Mouse (Mus musculus) embryo, embryonic 10 days (tissue): ENCODE data around the gene Chek2.
A peak's percentile ranks its signal among the peaks of the same experiment; 100 is the strongest.
"Not testable (repeated sequence)": the region's sequence is repeated elsewhere in the genome, so short reads cannot be mapped to it uniquely, and the experiment has no call there.

ENCODE experiments used
- DNase-seq: peaks from one replicate; pipeline ENCODE4 v3.0.0-alpha.2; 2015; ENCODE audit warnings: low spot score

The Chek2 gene

GRCm38 (mm10) chr5:110839038-110839677 is 621 bp upstream of the Chek2 start:
- DNase-seq = no peak

DNA sequence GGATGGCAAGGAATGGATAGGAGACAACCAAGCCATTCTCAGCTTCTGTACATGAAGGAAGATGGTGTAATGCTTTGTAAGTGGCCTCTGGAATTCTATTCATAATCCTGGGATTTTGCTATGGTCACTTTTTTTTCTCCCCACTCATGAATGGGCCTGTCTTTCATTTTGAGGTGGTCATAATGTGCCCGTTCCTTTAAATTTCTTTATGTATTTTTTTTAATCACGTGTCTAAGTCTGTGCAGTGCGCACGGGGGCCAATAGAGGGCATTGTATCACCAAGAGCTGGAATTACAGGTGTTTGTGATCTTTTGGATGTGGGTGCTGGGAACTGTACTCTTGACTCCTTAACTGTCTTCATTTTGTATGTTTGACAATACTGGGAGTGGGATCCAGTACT is 686 bp downstream of the Chek2 start:
- DNase-seq = peak; percentile 45

DNA sequence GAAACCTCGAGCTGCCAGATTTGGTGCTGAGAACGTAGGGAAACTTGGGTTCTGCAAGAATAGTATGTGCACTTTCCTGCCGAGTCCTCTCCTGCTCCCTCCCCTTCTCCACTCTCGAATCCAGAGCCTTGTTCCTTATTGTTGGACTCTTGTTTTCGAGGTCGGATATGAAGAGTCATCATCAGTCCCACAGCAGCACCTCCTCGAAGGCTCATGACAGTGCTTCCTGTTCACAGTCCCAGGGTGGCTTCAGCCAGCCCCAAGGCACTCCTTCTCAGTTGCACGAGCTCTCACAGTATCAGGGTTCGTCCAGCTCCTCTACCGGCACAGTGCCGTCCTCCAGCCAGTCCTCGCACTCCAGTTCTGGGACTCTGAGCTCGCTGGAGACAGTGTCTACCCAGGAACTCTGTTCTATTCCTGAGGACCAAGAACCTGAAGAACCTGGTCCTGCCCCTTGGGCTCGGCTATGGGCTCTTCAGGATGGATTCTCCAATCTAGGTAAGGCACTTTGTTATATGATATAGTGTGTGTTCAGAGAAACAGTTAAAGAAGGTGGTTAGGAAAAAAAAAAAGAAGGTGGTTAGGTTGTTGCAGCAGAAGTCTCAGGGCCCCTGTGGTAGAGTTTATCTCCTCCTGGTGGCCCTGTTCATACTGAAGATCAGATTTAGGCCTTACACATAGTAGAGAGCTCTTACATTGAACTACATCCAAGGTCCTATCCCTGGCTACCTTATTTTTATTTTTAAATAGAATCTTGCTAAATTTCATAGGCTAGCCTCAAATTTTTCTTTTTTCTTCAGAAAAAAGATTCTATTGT is 1.5 kb downstream of the Chek2 start:
- no peak for DNase-seq

DNA sequence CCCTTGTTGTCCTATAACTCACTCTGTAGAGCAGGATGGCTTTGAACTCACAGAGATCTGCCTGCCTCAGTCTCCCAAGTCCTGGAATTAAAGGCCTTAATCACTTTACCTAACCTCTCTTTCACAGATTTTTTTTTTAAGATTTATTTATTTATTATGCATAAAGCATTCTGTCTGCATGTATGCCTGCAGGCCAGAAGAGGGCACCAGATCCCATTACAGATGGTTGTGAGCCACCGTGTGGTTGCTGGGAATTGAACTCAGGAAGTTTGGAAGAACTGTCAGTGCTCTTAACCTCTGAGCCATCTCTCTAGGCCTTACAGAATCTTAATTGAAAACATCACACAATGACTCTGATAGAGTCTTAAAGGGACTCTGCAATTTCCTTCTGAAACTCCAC is 13.2 kb downstream of the Chek2 start:
- DNase-seq = no peak

DNA sequence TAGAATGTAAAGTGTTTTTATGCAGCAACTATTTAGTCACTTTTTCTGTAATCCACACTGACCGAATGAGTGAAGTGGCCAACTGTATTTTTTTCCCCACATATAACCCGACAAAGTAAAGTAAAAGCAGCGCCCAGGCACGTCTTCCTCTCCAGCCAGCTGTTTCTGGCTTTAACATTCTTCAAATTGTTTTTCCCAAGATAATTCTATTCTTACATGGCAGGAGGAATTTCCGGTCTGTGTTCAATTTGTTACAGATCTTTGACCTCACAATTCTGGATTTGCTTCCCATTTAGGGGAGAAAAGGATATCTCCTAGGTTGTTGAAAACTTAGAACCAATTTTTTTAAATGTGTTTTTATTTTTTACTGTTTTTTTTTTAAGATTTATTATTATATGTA is 17.3 kb downstream of the Chek2 start:
- DNase-seq = no peak

GRCm38 (mm10) chr5:110859013-110859650 is 19.4 kb downstream of the Chek2 start:
- DNase-seq = peak; percentile 36

- no peak for DNase-seq
These were observed 20.7 kb downstream of the Chek2 start for GRCm38 (mm10) chr5:110860445-110860844.

DNA sequence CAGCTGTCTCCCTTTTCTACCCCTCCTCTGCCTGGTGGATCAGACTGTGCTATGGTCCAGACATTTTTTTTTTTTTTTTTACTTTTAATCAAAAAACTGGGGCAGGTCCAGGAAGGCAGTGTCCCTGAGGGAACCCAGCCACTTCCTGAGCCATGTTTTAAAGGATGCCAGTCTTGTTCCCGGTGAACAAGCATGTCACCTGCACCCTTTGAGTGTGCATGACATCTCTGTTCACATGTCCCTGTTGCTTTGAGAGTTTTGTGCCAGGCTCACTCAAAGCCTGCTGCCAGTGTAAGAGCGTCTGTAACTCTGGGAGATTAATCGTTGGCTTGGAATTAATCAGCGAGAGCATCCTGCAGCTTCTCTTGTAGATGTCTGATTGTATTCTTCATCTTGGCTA is 28.7 kb downstream of the Chek2 start:
- DNase-seq = no peak

DNA sequence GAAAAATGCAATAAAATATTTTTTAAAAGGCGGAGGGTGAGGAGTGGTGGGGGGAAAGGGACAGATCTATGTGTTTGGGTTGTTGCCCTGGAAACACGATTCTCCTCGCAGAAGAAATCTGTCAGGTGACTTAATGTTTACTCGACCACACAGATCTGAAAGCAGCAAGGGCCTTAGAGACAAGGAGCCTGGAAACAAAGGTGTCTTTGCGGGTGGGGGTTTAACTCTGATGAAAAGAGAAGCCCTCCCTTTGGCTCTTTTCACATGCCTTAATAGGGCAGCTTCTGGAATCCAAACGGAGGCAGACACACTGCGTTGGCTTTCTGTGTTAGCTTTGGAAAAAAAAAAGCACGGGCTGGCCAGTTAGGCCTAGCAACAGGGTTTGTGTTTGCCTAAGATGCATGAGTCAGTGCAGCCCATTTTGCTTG is 29.5 kb downstream of the Chek2 start:
- peak; percentile 9 for DNase-seq

DNA sequence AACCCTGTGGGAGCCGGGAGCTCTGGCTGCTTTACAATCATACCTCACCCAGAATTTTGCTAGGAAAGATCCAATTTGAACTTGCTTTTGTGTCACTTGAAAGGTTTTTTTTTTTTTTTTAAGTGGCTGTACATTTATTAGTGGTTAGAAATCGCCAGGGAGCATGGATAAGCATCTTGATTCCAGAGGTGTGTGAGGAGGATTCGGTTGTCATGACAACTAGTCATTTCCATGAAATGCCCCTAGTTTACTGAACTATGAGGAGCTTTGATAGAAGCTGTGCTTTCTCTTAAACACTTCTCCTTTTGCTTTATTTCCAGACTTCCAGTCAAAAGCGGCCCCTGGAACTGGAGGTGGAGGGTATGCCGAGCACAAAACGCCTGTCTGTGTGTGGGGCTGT is 33.4 kb downstream of the Chek2 start:
- DNase-seq = no peak

DNA sequence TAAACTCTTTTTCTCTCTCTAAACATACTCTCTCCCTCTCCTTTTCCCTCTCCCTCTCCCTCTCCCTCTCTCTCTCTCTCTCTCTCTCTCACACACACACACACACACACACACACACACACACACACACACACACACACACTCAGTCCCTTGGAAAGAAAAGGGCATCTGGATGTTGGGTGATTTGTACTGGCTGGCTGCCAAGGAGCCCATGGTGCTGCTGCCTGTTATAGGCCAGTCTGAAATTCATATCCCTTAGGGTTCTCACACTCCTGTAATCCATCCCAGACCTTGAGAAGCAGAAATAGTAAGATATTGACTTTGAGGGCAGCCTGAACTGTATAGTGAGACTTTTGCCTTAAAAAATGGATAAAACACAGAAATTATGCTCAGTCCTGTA is 34.9 kb downstream of the Chek2 start:
- DNase-seq = no peak

- DNase-seq = no peak
These were observed 35.5 kb downstream of the Chek2 start for GRCm38 (mm10) chr5:110875286-110875685.

GRCm38 (mm10) chr5:110877666-110878505 is 38.1 kb downstream of the Chek2 start:
- DNase-seq = no peak

- DNase-seq = not testable (repeated sequence)
These were observed 38.7 kb downstream of the Chek2 start for GRCm38 (mm10) chr5:110878526-110878925.

DNA sequence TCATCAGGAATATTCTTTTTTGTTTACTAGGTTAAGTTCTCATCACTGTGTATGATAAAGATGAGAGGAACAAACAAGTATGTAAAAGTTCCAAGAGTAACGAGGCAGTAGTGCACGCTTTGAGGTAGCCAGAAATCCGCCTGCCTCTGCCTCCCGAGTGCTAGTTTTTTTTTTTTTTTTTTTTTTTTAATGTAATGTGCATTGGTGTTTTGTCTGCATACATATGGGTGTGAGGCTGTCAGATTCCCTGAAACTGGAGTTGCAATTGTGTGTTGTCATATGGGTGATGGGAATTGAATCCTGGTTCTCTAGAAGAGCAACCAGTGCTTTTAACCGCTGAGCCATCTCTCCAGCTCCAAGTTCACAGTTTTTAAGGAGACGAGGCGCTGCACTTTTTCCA is 39.3 kb downstream of the Chek2 start:
- DNase-seq = no peak

DNA sequence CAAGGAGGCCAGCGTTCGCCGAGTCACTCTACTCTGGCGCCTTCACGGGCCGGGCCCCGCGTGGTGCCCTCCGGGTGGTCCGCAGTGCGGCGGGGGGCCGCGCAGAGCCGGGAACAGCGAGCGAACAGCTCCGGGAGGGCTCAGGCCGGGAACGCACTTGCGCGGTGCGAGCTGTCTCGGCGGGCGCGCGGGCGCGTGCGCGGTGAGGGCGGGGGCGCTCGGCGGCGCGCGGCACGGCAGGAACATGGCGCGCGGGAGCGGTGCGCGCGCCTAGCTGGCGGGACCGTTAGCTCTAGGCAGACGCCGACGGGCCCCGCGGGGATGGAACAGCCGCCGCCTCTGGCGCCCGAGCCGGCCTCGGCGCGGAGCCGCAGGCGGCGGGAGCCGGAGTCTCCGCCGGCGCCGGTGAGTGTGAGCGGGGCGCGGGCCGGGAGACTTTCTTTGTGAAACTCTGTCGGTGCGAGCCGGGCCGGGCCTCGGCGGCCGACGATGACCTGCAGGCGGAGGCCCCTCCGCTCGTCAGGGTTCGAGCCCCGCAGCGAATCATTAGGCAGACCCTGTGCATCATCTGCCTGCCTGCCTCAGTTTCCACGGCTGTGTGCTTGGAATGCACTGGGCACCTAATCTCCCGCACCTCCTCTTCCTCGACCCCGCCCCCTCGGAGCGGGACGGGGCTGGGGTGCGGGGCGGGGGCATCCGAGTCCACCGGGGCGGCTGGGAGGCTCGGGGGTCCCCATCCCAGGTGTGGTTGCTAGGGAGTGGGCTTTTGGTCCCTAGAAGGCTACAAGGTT is 40.0 kb downstream of the Chek2 start, which contains the start of gene Ttc28:
TSS of gene Ttc28 (plus strand) at position 220 of the 791 bp plus-strand sequence.
- DNase-seq = peak; percentile 90

DNA sequence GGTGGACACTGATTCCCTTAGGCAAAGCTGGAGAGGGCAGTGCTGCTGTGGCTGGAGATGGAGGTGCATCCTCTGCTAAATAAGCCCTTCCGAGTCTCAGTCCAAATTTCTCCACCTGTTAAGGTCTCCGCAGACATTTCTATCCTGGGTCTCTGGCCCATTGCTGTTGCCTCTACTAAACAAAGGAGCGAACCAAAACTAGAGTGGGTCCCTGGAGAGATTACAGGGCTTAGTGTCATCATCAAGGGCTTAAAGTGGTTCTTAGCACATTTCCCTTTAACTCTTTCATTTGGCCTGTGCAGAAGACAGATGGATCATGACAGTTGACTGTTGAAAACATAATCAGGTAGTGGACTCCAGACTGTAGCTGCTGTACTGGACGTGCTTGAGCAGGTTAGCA is 48.8 kb downstream of the Chek2 start:
- no peak for DNase-seq

DNA sequence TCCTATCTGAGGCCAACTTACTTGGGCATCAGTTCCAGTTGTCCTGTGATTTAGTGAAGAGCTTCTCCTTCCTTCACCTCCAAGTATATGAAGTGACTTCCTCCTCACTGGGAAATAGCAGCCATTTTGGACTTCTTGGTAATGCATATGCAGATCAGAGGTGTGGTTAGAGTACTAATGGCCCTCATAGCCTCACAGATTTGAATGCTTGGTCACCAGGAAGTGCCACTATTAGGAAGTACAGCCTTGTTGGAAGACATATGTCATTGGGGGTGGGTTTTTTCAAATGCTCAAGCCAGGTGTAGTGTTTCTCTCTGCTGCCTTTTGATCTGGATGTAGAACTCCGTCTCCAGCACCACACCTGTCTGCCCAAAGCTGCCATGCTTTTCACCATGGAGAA is 50.2 kb downstream of the Chek2 start:
- no peak for DNase-seq

- DNase-seq = no peak
These were observed 50.8 kb downstream of the Chek2 start for GRCm38 (mm10) chr5:110890561-110890960.

DNA sequence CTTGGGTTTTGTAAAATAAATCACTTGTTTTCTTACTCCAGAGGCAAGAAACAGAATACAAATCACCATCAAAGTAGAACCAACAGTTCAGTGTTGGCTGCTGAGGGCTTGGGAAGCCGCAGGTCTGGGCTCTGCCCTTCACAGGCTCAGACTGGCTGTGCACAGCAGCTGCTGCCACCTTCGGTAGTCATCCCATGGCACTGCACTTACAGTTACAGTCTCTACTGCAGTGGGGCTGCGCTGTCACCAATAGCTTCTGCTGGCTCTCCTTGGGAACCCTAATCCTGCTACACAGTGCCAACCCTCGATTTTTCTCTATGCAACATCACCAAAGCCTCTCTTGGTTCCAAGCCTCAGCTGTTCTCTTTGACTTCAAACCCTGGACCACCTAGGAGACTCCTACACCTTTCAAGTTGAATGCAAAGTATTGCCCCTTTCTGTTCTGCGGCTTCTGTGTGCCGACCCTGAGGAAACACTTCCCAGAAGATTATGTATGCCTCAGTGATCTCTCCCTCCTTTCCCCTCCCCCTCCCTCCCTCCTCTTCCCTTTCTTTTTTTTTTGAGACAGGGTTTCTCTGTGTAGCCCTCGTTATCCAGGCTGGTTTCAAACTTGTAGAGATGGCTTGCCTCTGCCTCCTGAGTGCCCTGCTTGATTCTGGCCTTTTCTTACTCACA is 57.5 kb downstream of the Chek2 start:
- DNase-seq = peak; percentile 9

GRCm38 (mm10) chr5:110898169-110898568 is 58.4 kb downstream of the Chek2 start:
- DNase-seq = peak; percentile 78
